Mouse (Mus musculus) inflammation-experienced regulatory T-cells, adult 16 weeks (primary cell): Measurements from ENCODE around the gene Ndufv1. TPM values are rescaled to one million over a fixed set of nuclear protein-coding genes. Genes with fewer than 3 reads are reported as not detected.

Source experiments
- polyA plus RNA-seq: library from polyadenylated mRNA; unstranded; fragments of 100-300 nt; shearing (Covaris generic); gene quantifications from one replicate; pipeline ENCODE4 v1.2.1, GENCODE M21; 2017

The Ndufv1 gene
- 167 TPM for polyA plus RNA-seq

DNA sequence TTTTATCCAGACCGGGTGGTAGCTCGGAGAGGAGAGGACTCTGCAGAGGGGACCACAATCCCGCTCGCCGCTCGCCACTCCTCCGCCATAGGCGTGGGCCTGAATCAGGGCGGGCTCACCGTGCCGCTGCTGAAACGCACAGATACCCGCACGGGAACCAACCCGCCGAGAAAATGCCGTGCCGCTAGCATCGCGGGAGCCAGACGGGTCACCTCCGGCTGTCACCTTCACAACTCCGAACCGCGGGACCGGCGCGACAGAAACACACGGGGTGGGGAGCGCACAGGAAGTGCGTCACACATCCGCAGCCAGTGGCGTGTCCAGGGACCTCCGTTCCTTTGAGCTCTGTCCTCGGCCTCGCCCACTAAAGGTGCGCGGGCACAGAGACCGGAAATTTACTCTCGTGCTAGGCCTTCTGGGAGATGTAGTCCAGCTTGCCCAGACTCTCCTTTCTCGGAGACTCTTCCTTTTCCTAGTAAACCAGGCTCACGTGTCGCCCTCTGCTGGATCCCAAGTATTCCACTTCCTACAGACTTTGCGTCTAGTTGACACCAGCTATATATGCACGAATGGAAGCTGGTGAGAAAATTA, at the start of gene Ndufv1:
Ndufv1 (minus strand) TSS at position 375 of the 591 bp plus-strand sequence.

DNA sequence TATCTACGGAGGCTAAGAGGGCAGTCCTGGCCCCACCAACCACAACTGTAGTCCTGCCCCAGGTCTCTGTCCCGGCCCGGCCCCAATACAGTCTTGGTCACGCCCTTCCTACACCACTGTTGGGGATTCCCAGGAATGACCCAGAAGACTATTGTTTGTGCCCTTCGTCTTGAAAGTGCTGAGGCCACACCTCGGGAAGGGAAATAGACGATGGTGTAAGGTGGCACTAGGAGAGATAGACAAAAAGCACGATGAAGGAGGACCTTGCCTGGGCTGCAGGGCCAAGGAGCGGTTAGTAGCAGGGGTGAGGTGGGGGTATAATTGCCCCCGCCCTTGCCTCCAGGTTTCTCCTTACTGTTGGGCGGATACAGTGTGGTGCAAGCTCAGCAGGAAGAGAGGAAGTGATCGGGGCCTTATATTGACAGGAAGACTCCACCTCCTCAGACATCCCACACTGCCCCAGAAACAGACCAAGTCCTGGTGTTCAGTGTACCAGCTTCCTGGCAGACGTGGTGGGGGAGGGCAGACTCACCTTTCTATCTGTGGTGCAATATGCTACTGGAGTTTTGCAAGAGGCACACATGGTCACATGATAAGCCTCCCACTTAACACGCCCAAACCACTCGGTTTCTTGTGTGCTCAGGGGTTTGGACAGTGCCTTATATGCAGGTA, 46.6 kb upstream of the Ndufv1 start, which contains the start of gene Gstp3:
Gstp3 (minus strand) TSS at position 501 of the 672 bp plus-strand sequence.

DNA sequence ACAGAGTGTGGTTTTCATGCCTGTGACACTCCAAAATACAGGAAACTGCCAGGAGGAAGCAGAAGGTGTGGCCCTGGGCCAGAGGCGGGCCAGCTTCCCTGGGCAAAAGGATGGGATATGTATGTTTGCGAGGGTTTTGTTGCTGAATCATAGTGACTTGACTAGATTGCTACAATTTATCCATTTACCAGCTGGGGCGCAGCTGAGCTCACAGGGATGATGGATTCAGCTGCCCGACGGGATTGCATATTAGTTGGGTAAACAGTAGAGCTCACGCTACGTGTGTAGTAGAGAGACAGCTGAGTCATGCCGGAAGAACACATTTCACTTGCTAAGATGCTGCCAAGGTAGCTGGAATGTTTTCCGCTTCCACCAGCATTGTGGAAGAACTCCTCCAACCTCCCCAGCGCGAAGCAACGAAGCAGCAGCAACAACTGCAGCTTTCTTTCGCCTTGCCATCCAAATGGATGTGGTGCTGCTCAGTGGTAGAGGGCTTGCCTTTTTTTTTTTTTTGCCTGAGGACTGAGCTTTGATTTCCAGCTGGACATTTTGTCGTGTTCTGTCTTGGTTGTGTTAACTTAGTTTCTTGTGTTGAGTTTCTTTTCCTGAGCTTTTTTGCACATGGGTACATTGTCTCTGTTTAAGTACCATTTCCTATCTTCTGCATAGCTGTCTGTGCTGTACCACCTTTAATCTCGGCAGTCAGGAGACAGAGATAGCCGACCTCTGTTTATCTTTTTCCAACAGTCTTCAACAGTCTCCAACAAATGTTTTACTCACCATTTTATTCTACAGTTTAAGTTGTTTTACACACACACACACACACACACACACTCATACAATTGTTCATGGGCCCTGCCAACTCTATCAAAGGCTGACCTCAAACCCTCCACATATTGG, 33.6 kb upstream of the Ndufv1 start, which contains the start of gene Gstp2:
Gstp2 (minus strand) TSS at position 58 of the 900 bp plus-strand sequence.

DNA sequence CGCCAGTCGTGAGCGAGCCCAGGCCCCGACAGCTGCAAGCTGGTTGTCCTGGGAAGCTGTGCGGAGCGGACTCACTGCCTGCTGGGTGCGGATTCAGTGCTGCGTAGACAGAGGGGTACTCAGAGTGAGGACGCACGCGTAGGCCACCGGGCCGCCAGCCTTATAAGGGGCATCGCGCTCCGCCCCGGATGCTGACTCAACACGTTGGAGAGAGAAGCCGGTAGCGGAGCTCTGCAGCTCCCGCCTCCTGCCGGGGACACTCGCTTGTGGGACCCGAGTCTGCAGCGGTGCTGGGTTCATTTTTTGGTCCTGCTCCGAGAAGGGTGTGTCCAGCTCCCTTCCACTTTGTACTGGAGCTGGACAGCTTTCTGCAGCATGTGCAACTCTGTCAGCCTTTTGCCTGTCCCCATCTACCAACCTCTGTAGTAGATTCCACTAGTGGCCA, 25.2 kb upstream of the Ndufv1 start, which contains the start of gene Gstp1:
Gstp1 (minus strand) TSS at position 198 of the 445 bp plus-strand sequence.

DNA sequence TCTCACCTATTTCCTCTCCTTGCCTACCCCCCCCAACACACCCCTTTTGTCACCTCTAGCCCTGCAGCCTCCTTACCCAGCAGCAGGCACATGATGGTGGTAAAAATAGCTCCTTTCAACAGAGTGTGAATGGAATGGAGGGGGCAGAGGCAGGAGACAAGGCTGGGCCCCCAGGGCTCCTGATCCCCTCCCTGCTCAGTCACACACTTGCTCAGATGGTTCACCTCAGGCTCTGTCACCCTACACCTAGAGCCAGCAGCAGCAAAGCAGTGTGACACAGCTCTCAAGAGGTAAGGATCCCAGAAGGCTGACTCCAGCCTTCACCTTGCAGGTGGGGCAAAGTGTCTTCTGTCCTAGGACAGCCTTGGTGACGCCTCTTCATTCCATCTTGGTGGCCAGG, 9.5 kb downstream of the Ndufv1 start, which contains the start of gene Doc2g:
Doc2g (plus strand) TSS at position 202 of the 400 bp plus-strand sequence.

DNA sequence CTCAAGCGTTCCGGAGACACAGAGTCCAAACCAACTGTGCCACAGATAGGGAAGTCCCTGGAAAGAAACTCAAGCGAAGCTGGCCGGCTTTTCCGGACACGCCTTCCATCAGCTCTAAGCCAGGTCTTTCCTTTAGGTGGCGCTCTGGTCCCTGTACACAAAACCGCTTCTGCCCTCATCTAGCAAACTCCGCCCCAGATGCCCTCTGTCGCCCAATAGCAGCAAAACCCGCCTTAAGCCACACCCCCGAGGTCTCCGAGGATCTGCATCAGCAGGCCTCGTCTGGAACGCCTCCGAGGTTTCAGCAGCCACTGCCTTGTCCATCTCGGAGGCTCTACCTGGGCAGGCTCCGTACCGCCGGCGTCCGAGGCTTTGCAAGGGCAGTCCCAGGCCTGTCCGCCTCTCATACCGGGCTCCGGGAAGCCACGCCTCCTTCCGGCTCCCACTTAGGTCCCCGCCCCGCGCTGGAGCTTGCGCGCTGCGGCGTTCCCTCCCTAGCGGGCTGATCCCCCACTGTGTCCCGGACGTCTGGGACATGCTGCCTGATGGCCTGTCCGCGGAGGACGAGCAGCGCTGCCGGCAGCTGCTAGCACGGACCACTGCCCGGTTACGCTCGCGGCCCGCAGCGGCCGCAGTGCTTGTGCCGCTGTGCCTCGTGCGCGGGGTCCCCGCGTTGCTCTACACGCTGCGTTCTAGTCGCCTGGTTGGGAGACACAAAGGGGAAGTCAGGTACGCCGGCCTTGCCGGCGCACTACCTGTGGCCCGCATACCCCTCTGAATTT, 12.3 kb downstream of the Ndufv1 start, which contains the start of the genes Nudt8 and Gm49405:
Nudt8 (plus strand) TSS at position 462 of the 782 bp plus-strand sequence.
Gm49405 (plus strand) TSS at position 508 of the 782 bp plus-strand sequence.

DNA sequence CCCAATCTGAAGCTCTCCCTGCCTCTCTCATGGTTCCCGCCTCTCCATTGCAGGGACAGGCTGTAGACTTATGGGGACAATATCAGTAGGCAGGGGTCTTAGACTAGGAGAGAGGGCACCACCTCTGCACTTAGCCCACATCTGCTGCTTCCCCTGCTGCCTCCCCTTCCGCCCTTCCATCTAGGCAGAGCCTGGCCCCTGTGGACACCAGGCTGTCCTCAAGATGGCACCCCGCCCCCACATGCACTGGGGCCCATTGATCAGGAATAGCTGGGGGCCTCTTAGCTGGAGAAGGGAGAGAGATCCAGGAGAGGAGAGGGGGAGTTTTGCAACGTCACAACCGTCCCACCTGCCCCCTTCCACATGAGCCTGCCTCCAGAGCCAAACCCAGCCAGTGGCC, 20.2 kb downstream of the Ndufv1 start, which contains the start of gene Tbx10:
Tbx10 (plus strand) TSS at position 337 of the 400 bp plus-strand sequence.

DNA sequence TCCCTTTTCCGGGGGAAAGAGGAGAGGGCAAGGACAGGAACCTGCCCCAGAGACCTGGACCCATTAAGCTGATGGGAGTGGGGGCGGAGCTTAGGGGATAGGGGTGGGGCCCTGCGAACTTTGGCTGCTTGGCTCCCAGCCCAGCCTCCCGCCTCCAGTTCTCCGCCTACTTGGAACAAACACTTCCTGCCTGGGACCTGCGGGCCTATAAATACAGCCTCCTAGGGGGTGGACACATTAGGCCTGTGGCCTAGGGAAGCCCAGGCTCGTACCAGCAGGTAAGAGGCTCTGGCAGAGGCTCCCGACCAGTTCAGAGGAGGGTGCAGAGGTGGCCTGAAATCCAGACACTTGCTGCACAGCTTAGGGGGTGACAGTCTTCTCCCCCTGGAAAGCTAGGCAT, 26.3 kb downstream of the Ndufv1 start, which contains the start of gene Acy3:
Acy3 (plus strand) TSS at position 237 of the 400 bp plus-strand sequence.

DNA sequence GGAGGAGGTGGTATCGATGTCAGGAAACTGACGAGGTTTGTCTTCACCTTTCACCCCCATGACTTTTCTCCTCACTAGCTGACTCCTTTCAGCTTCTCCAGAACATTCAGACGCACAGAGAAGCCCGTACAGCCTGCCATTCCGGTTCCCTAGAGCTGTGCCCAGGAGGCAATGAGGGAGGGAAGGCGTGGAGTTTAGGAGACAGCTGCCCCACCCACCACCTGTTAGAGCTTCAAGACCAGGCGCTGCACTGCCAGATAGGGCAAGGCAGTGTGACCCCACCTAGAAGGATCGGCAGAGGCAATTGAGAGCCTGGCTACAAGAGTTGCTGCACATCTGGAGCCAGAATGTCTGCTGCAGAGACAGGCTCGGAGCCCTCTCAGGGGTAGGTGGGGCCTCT, 40.4 kb downstream of the Ndufv1 start, which contains the start of gene Aldh3b2:
Aldh3b2 (plus strand) TSS at position 100 of the 400 bp plus-strand sequence.

DNA sequence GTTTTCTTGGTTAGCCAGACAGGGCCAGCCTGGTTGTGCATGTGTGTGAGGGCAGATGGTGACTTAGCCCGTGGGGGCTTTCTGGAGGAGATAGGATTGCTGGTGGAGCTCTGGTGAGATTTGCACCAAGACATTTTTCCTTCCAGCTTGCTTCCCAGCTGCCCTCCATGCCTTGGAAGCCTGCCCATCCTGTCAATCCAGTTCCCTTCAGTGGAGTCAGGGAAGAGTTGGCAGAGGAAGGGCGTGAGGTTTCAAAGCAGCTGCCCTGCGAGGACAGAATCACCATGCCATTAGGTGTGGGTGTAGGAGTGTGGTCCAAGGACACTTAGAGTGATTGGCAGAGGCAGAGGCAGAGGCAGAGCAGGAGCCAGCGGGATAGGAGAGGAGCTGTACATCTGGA, 54.1 kb downstream of the Ndufv1 start, which contains the start of gene Aldh3b3:
Aldh3b3 (plus strand) TSS at position 176 of the 400 bp plus-strand sequence.

Other genes starting within 250 kb of the Ndufv1 start
- 48.1 TPM for gene Kmt5b, start 245.4 kb downstream of the Ndufv1 start, polyA plus RNA-seq
- gene Chka, start 161.0 kb downstream of the Ndufv1 start, polyA plus RNA-seq, result 3.3 TPM
- gene Tcirg1, start 105.7 kb downstream of the Ndufv1 start, polyA plus RNA-seq, result 75.6 TPM
- gene Ndufs8, start 100.0 kb downstream of the Ndufv1 start, polyA plus RNA-seq, result 209 TPM
- 0.95 TPM for gene Aldh3b1, start 83.0 kb downstream of the Ndufv1 start, polyA plus RNA-seq
- gene Unc93b1, start 77.6 kb downstream of the Ndufv1 start, polyA plus RNA-seq, result 71.9 TPM
- gene Aldh3b3, start 54.2 kb downstream of the Ndufv1 start, polyA plus RNA-seq, result not detected
- gene Aldh3b2, start 40.5 kb downstream of the Ndufv1 start, polyA plus RNA-seq, result not detected
- 0.88 TPM for gene Acy3, start 26.2 kb downstream of the Ndufv1 start, polyA plus RNA-seq
- gene Tbx10, start 20.1 kb downstream of the Ndufv1 start, polyA plus RNA-seq, result not detected
- gene Nudt8, start 12.2 kb downstream of the Ndufv1 start, polyA plus RNA-seq, result 12.2 TPM
- gene Gm49405, start 12.2 kb downstream of the Ndufv1 start, polyA plus RNA-seq, result 1.6 TPM
- 2.9 TPM for gene Doc2g, start 9.5 kb downstream of the Ndufv1 start, polyA plus RNA-seq
- gene Gstp1, start 25.2 kb upstream of the Ndufv1 start, polyA plus RNA-seq, result 661 TPM
- gene Gstp2, start 33.2 kb upstream of the Ndufv1 start, polyA plus RNA-seq, result 1.1 TPM
- 111 TPM for gene Gstp3, start 46.8 kb upstream of the Ndufv1 start, polyA plus RNA-seq
- not detected for gene Cabp2, start 68.8 kb upstream of the Ndufv1 start, polyA plus RNA-seq
- 1,056 TPM for gene Cdk2ap2, start 84.4 kb upstream of the Ndufv1 start, polyA plus RNA-seq
- 397 TPM for gene Pitpnm1, start 87.2 kb upstream of the Ndufv1 start, polyA plus RNA-seq
- 213 TPM for gene Aip, start 113.1 kb upstream of the Ndufv1 start, polyA plus RNA-seq
- gene Gpr152, start 127.0 kb upstream of the Ndufv1 start, polyA plus RNA-seq, result not detected
- 0.57 TPM for gene Cabp4, start 131.2 kb upstream of the Ndufv1 start, polyA plus RNA-seq
- gene Coro1b, start 135.8 kb upstream of the Ndufv1 start, polyA plus RNA-seq, result 481 TPM
- 1,670 TPM for gene Ptprcap, start 140.8 kb upstream of the Ndufv1 start, polyA plus RNA-seq
- 55.9 TPM for gene Rps6kb2, start 150.5 kb upstream of the Ndufv1 start, polyA plus RNA-seq
- 16.4 TPM for gene Carns1, start 162.7 kb upstream of the Ndufv1 start, polyA plus RNA-seq
- gene Tbc1d10c, start 178.5 kb upstream of the Ndufv1 start, polyA plus RNA-seq, result 953 TPM
- gene Ppp1ca, start 179.3 kb upstream of the Ndufv1 start, polyA plus RNA-seq, result 1,322 TPM
- gene Rad9a, start 188.9 kb upstream of the Ndufv1 start, polyA plus RNA-seq, result 86.2 TPM
- 30.2 TPM for gene Clcf1, start 201.4 kb upstream of the Ndufv1 start, polyA plus RNA-seq
- gene AC109138.7, start 201.6 kb upstream of the Ndufv1 start, polyA plus RNA-seq, result not detected
- gene Pold4, start 219.1 kb upstream of the Ndufv1 start, polyA plus RNA-seq, result 125 TPM